Mouse (Mus musculus) embryonic fibroblast, embryonic 13.5 days (primary cell): ENCODE results near the gene Fam84b.

Experiments
- CTCF ChIP-seq: IDR thresholded peaks from 2 replicates; pipeline ENCODE4 v1.5.1; 2011; ENCODE audit warnings: mild to moderate bottlenecking, control low read depth, low read length, moderate library complexity, borderline replicate concordance; ENCODE audit not compliant: insufficient read depth
- POLR2A ChIP-seq: IDR thresholded peaks from 2 replicates; pipeline ENCODE4 v1.6.1; 2011; ENCODE audit warnings: low read depth, mild to moderate bottlenecking, control low read depth, low read length, moderate library complexity

- TF ChIP-seq CTCF (no peak), POLR2A (no peak)
Observed at GRCm38 (mm10) chr15:60840296-60840670, 13.3 kb downstream of the Fam84b start.
